Mouse (Mus musculus): ENCODE results near the gene Cldn34c1. TPM values are rescaled to one million over a fixed set of nuclear protein-coding genes. Genes with fewer than 3 reads are reported as not detected.
"Not testable (repeated sequence)": the region's sequence is repeated elsewhere in the genome, so short reads cannot be mapped to it uniquely, and the experiment has no call there.

Gene Cldn34c1
- total RNA-seq (2014; rRNA removed; ENCODE audit: low replicate concordance) (3.2 and 5.0 TPM in 2 replicates), polyA plus RNA-seq (2015; fragmentation: Nextera tagmentation; extraction: Ambion mirVana) (9.7 and 10.5 TPM in 2 replicates)

GRCm38 (mm10) chrX:123103291-123104260 is at the start of gene Cldn34c1:
Cldn34c1 (plus strand) TSS chrX:123103495.
- Histone ChIP-seq H3K4me1 (ENCODE audit: control insufficient read depth, insufficient read depth) (no peaks in the 10 kb centered on the region), H3K4me3 (ENCODE audit: low read depth, low read length) (peak within 1 kb of the TSS; percentile 65), H3K36me3 (replicated peaks; ENCODE audit: control insufficient read depth, insufficient read depth, low read length) (no peaks in the 10 kb centered on the region), H3K4me2 (ENCODE audit: low read depth, low read length) (peak within 1 kb of the TSS; percentile 58), H3K27ac (ENCODE audit: low read depth) (peak within 1 kb of the TSS; percentile 94), H3K9me3 (replicated peaks; ENCODE audit: control insufficient read depth, low read length) (no peaks in the 10 kb centered on the region), H3K9ac (replicated peaks; ENCODE audit: low read depth, low read length) (peak within 1 kb of the TSS; percentile 48), H3K27me3 (ENCODE audit: control insufficient read depth, insufficient read depth, low read length) (no peaks in the 10 kb centered on the region)
- DNase-seq (ENCODE audit: low spot score) (peak; percentile 81), ATAC-seq (ENCODE audit: insufficient read depth, low read depth) (peak; percentile 98)
- 3% methylated on average over 58 of the region's 66 CpGs for WGBS
- TF ChIP-seq EP300 (IDR thresholded peaks at IDR 0.05; ENCODE audit: low read depth), result 0 out of 2 replicates have a peak, but pooled peaks have one; percentile 49
- no peak for TF ChIP-seq CTCF (IDR thresholded peaks at IDR 0.05; ENCODE audit: low read depth)

GRCm38 (mm10) chrX:123087441-123087840 is 15.9 kb upstream of the Cldn34c1 start:
- TF ChIP-seq EP300 (IDR thresholded peaks at IDR 0.05; ENCODE audit: low read depth), result no peak
- no peak for TF ChIP-seq CTCF (IDR thresholded peaks at IDR 0.05; ENCODE audit: low read depth)
- Histone ChIP-seq H3K9ac (replicated peaks; ENCODE audit: low read depth, low read length) (no peak overlapping the region), H3K9me3 (replicated peaks; ENCODE audit: control insufficient read depth, low read length) (no peaks in the 10 kb centered on the region), H3K4me2 (ENCODE audit: low read depth, low read length) (no peak overlapping the region), H3K27me3 (ENCODE audit: control insufficient read depth, insufficient read depth, low read length) (no peaks in the 10 kb centered on the region), H3K4me1 (ENCODE audit: control insufficient read depth, insufficient read depth) (no peaks in the 10 kb centered on the region), H3K27ac (ENCODE audit: low read depth) (no peak overlapping the region), H3K4me3 (ENCODE audit: low read depth, low read length) (no peak overlapping the region), H3K36me3 (replicated peaks; ENCODE audit: control insufficient read depth, insufficient read depth, low read length) (no peaks in the 10 kb centered on the region)
- no peak for DNase-seq (ENCODE audit: low spot score)
- 59% methylated on average over 3 of the region's 3 CpGs for WGBS
- no peak for ATAC-seq (ENCODE audit: insufficient read depth, low read depth)

GRCm38 (mm10) chrX:123102806-123103205 is 489 bp upstream of the Cldn34c1 start:
- not testable (repeated sequence) for H3K36me3 ChIP-seq (replicated peaks; ENCODE audit: control insufficient read depth, insufficient read depth, low read length); DNase-seq (ENCODE audit: low spot score); H3K4me1 ChIP-seq (ENCODE audit: control insufficient read depth, insufficient read depth); H3K27me3 ChIP-seq (ENCODE audit: control insufficient read depth, insufficient read depth, low read length); ATAC-seq (ENCODE audit: insufficient read depth, low read depth); H3K9me3 ChIP-seq (replicated peaks; ENCODE audit: control insufficient read depth, low read length)
- peak overlapping the region; percentile 58 for H3K4me2 ChIP-seq (ENCODE audit: low read depth, low read length)
- WGBS, result 16% methylated on average over 5 of the region's 5 CpGs
- H3K9ac ChIP-seq (replicated peaks; ENCODE audit: low read depth, low read length), result peak overlapping the region; percentile 48; the same call in 1 of the 2 replicates
- peak overlapping the region; percentile 65 for H3K4me3 ChIP-seq (ENCODE audit: low read depth, low read length)
- peak overlapping the region; percentile 94 for H3K27ac ChIP-seq (ENCODE audit: low read depth)

GRCm38 (mm10) chrX:123104692-123105091 is 1.4 kb downstream of the Cldn34c1 start:
- peak overlapping the region; percentile 65 for H3K4me3 ChIP-seq (ENCODE audit: low read depth, low read length)
- peak overlapping the region; percentile 94; the same call in 1 of the 2 replicates for H3K27ac ChIP-seq (ENCODE audit: low read depth)
- H3K36me3 ChIP-seq (replicated peaks; ENCODE audit: control insufficient read depth, insufficient read depth, low read length); H3K4me1 ChIP-seq (ENCODE audit: control insufficient read depth, insufficient read depth); H3K9me3 ChIP-seq (replicated peaks; ENCODE audit: control insufficient read depth, low read length); ATAC-seq (ENCODE audit: insufficient read depth, low read depth); H3K27me3 ChIP-seq (ENCODE audit: control insufficient read depth, insufficient read depth, low read length); DNase-seq (ENCODE audit: low spot score): not testable (repeated sequence)
- 0 out of 2 replicates have a peak overlapping the region, but pooled peaks have one; percentile 48 for H3K9ac ChIP-seq (replicated peaks; ENCODE audit: low read depth, low read length)
- H3K4me2 ChIP-seq (ENCODE audit: low read depth, low read length), result peak overlapping the region; percentile 58
- 8% methylated on average over 7 of the region's 7 CpGs for WGBS

GRCm38 (mm10) chrX:123222381-123222780 is 119.1 kb downstream of the Cldn34c1 start, which contains the start of gene Srsx:
Srsx (minus strand) TSS chrX:123222481.
- not testable (repeated sequence) for H3K27me3 ChIP-seq (ENCODE audit: control insufficient read depth, insufficient read depth, low read length); DNase-seq (ENCODE audit: low spot score); H3K4me1 ChIP-seq (ENCODE audit: control insufficient read depth, insufficient read depth); ATAC-seq (ENCODE audit: insufficient read depth, low read depth); H3K4me2 ChIP-seq (ENCODE audit: low read depth, low read length); H3K36me3 ChIP-seq (replicated peaks; ENCODE audit: control insufficient read depth, insufficient read depth, low read length); H3K9me3 ChIP-seq (replicated peaks; ENCODE audit: control insufficient read depth, low read length); H3K27ac ChIP-seq (ENCODE audit: low read depth); H3K4me3 ChIP-seq (ENCODE audit: low read depth, low read length); H3K9ac ChIP-seq (replicated peaks; ENCODE audit: low read depth, low read length)
- WGBS, result no CpG with 5 or more reads among the region's 1 CpGs

Other genes starting within 250 kb of the Cldn34c1 start
- not detected in 2 replicates for gene Gm17521, start 73.8 kb upstream of the Cldn34c1 start, total RNA-seq (2014; rRNA removed; ENCODE audit: low replicate concordance)
- gene Gm17521, start 73.8 kb upstream of the Cldn34c1 start, polyA plus RNA-seq (2015; fragmentation: Nextera tagmentation; extraction: Ambion mirVana), result not detected in 2 replicates
- not detected in 2 replicates for gene Srsx, start 119.0 kb downstream of the Cldn34c1 start, total RNA-seq (2014; rRNA removed; ENCODE audit: low replicate concordance)
- gene Srsx, start 119.0 kb downstream of the Cldn34c1 start, polyA plus RNA-seq (2015; fragmentation: Nextera tagmentation; extraction: Ambion mirVana), result not detected in 2 replicates
- not detected in 2 replicates for gene Gm17577, start 143.4 kb downstream of the Cldn34c1 start, total RNA-seq (2014; rRNA removed; ENCODE audit: low replicate concordance)
- gene Gm17577, start 143.4 kb downstream of the Cldn34c1 start, polyA plus RNA-seq (2015; fragmentation: Nextera tagmentation; extraction: Ambion mirVana), result not detected in 2 replicates